Mouse (Mus musculus) myocyte (in vitro differentiated cells): Measurements from ENCODE around the gene Ndufb3.
"Not testable (repeated sequence)": the region's sequence is repeated elsewhere in the genome, so short reads cannot be mapped to it uniquely, and the experiment has no call there.

Source experiments
- CEBPB ChIP-seq: IDR thresholded peaks from 2 replicates; pipeline ENCODE4 v1.6.1; 2011; ENCODE audit warnings: mild to moderate bottlenecking, moderate library complexity; ENCODE audit not compliant: poor library complexity, insufficient read depth, severe bottlenecking
- E2F4 ChIP-seq: IDR thresholded peaks from one replicate; pipeline ENCODE4 v1.6.1; 2011; ENCODE audit warnings: mild to moderate bottlenecking, control low read depth, moderate library complexity; ENCODE audit not compliant: insufficient read depth
- MAX ChIP-seq: IDR thresholded peaks from one replicate; pipeline ENCODE4 v1.6.1; 2011; ENCODE audit warnings: low read depth, mild to moderate bottlenecking, control low read depth
- MYOD1 ChIP-seq, 3 experiments: IDR thresholded peaks; one replicate each; pipeline ENCODE4 v1.6.1; 2011; ENCODE audit warnings: control low read depth in 2 of 3, low read depth in 2 of 3, mild to moderate bottlenecking in 2 of 3, moderate library complexity in 1 of 3; ENCODE audit not compliant: insufficient read length in 2 of 3, control insufficient read depth in 1 of 3
- MYOG ChIP-seq, 3 experiments: IDR thresholded peaks; one replicate each; pipeline ENCODE4 v1.6.1; 2011; ENCODE audit warnings: control low read depth in 2 of 3, low read depth in 2 of 3, mild to moderate bottlenecking in 2 of 3; ENCODE audit not compliant: insufficient read length in 2 of 3, control insufficient read depth in 1 of 3, insufficient read depth in 1 of 3
- POLR2A ChIP-seq: IDR thresholded peaks from one replicate; pipeline ENCODE4 v1.6.1; 2011; ENCODE audit warnings: low read depth, mild to moderate bottlenecking, control low read depth, moderate library complexity; ENCODE audit not compliant: insufficient read length
- POLR2AphosphoS2 ChIP-seq: IDR thresholded peaks from one replicate; pipeline ENCODE4 v1.6.1; 2011; ENCODE audit warnings: low read depth, control low read depth; ENCODE audit not compliant: insufficient read length
- REST ChIP-seq: IDR thresholded peaks from one replicate; pipeline ENCODE4 v1.6.1; 2011; ENCODE audit warnings: mild to moderate bottlenecking, control low read depth, moderate library complexity; ENCODE audit not compliant: insufficient read depth, insufficient read length
- SRF ChIP-seq: IDR thresholded peaks from one replicate; pipeline ENCODE4 v1.6.1; 2011; ENCODE audit warnings: low read depth; ENCODE audit not compliant: control insufficient read depth, insufficient read length
- TCF12 ChIP-seq: IDR thresholded peaks from one replicate; pipeline ENCODE4 v1.6.1; 2011; ENCODE audit warnings: mild to moderate bottlenecking, control low read depth; ENCODE audit not compliant: poor library complexity, insufficient read depth, severe bottlenecking
- TCF3 ChIP-seq: IDR thresholded peaks from one replicate; pipeline ENCODE4 v1.6.1; 2011; ENCODE audit warnings: low read depth, control low read depth; ENCODE audit not compliant: insufficient read length
- USF1 ChIP-seq: IDR thresholded peaks from one replicate; pipeline ENCODE4 v1.6.1; 2011; ENCODE audit warnings: low read depth, mild to moderate bottlenecking, control low read depth, moderate library complexity

GRCm38 (mm10) chr1:58628847-58629246, 42.7 kb downstream of the Ndufb3 start:
- TF ChIP-seq SRF; MAX; POLR2A; MYOG (IDR thresholded peaks at IDR 0.05; ENCODE audit: control insufficient read depth in 1 of 3, insufficient read depth in 1 of 3, insufficient read length in 2 of 3, low read depth in 2 of 3); USF1; TCF12; REST; MYOD1 (IDR thresholded peaks at IDR 0.05; ENCODE audit: control insufficient read depth in 1 of 3, insufficient read length in 2 of 3, low read depth in 2 of 3); E2F4; CEBPB; TCF3; POLR2AphosphoS2: not testable (repeated sequence)
